Mouse (Mus musculus) kidney, postnatal 25 days (tissue): ENCODE measurements at regions not wholly inside any gene's neighbourhood (a gene's known extent, or its start where the extent isn't known, plus 50 kb on each side); places are given as distances from the start of the nearest gene placed in this dataset.

Experiments used
- DNase-seq, 2 experiments: peaks; one replicate each; pipeline ENCODE4 v3.0.0; 2021; ENCODE audit warnings: mixed read lengths in 2 of 2

GRCm38 (mm10) chr8:79587258-79587657 lies 52.2 kb upstream of the Otud4 start:
- peak; percentile 65 to 90 for DNase-seq

DNA sequence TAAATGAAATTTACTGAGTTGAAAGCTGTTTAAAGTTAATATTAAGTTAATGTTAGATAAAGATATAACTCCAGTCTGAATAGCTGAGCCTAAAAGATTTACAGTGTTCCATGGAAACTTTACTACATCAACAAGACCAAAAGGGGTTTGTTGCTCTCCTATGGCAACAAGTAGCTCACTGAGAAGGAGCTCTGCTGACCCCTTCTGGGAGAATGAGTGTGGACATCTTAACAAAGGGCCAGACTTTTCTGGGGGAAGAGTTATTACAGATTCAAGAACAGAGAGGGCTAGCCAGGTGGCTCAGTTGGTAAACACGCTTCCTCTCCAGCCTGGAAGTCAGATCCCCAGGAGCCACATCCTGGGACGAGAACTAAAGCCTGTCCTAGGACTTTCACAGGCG lies 54.5 kb upstream of the Otud4 start:
- peak; percentile 60 to 76 for DNase-seq

- DNase-seq, result peak in 1 of 2 experiments; percentile 56
Observed at GRCm38 (mm10) chr8:79583326-79583725, 56.1 kb upstream of the Otud4 start.

DNA sequence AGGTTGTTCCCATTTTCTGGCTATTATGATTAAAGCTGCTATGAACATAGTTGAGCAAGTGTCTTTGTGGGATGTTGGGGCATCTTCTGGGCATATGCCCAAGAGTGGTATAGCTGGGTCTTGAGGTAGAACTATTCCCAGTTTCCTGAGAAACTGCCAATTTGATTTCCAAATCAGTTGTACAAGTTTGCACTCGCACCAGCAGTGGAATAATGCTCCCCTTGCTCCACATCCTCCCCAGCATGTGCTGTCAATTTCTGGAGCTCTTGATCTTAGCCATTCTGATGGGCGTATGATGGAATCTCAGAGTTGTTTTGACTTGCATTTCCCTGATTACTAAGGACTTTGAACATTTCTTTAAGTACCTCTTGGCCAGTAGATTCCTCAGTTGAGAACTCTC lies 57.2 kb upstream of the Otud4 start:
- DNase-seq, result no peak

- peak; percentile 7 to 52 for DNase-seq
Observed at GRCm38 (mm10) chr8:79576086-79576485, 63.3 kb upstream of the Otud4 start.

DNA sequence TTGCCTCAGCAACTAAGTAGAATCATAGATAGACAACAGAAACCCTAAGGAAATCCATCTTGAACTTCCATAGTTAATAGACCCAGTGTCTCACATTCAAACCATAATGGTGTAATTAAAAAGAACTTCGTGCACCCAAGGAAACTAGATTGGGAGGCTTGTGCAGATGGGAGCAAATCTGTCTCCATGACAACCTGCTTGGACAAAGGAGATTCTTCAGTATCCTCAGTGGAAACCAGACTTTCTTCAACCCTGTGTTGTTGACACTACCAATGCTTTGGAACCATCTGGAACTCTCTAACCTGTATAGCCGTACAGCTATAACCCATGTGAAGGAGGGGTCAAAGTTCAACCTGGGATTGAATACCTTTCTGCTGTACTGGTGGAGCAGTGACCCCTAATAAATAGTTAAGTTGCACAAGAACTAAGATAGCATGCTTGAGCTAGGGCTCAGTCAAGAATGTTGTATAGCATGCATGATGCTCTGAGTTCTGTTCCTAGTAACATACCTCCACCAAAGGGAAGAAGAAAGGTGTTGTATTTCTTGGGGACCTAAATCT lies 64.2 kb upstream of the Otud4 start:
- no peak for DNase-seq

GRCm38 (mm10) chr8:79573491-79573890 lies 65.9 kb upstream of the Otud4 start:
- no peak for DNase-seq

DNA sequence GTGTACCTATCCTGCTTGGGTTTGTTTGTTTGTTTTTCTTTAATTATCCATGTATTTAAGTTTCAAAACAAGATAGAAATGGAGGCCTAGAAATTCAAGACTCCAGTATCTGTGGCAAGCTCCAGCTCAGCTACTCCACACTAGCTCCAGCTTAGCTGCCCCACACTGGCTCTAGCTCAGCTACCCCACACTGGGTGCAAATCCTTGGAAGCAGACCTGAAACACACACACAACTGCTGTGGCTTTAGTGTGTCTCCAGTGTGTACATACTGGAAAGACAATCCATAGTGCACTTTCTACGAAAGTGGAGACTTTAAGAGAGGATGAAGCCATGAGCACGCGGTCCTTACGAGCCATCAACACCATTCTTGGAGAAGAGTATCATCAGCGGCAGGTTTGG lies 66.9 kb upstream of the Otud4 start:
- DNase-seq, result no peak

- DNase-seq, result no peak
Observed at GRCm38 (mm10) chr8:79563101-79563500, 76.3 kb upstream of the Otud4 start.

DNA sequence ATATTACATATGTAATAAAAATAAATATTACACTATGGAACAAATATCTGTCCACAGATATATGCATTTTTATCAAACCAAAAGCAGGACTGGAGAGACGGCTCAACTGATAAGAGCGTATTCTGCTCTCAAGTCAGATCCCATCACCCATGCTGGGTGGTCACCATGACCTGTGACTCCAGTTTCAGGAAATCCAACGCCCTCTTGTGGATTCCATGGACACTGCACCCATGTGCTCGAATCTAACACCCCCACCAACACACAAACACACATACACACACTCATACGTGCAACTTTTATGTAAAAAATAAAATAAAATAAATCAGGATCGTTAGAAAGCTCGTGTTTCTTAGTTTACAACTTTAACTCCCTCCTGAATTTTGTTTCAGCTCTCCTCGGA lies 76.7 kb upstream of the Otud4 start:
- peak in 1 of 2 experiments; percentile 8 for DNase-seq

GRCm38 (mm10) chr8:79562071-79562581 lies 77.3 kb upstream of the Otud4 start:
- no peak for DNase-seq

- no peak for DNase-seq
Observed at GRCm38 (mm10) chr8:79561269-79562063, 78.0 kb upstream of the Otud4 start.

GRCm38 (mm10) chr8:79559516-79559915 lies 79.9 kb upstream of the Otud4 start:
- no peak for DNase-seq

GRCm38 (mm10) chr8:79554311-79554710 lies 85.1 kb upstream of the Otud4 start:
- no peak for DNase-seq

DNA sequence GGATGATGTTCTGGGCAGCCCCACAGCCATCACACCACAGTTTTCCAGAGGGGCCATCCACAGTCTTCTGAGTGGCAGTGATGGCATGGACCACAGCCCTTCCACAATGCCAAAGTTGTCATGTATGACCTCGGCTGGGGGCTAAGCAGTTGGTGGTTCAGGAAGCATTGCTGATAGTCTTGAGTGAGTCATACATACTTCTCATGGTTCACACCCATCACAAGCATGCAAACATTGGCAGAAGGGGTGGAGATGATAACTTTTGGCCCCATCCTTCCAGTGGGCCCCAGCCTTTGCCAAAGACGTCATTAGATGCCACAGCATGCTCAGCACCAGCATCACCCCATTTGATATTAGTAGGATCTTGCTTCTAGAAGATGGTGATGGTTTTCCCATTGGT lies 89.3 kb upstream of the Otud4 start:
- DNase-seq, result no peak

DNA sequence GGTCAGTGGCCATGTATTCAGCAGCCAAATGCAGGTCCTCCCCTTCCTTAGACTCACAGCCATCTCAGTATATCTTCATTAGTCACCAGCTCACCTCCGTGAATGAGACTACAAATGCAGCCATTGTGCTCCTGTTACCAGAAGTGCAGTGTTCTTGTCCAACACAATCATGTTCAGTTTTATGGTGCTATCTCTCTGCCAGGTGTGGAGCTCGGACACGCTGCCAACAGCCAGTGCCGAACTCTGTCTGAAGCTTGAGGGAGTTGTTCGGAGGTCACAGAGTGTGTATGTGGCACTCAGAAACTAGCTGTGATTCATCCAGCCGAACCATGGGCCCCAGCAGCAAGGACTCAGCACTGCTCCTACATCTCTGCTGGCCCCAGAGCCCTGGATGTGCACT lies 91.3 kb upstream of the Otud4 start:
- DNase-seq, result no peak

DNA sequence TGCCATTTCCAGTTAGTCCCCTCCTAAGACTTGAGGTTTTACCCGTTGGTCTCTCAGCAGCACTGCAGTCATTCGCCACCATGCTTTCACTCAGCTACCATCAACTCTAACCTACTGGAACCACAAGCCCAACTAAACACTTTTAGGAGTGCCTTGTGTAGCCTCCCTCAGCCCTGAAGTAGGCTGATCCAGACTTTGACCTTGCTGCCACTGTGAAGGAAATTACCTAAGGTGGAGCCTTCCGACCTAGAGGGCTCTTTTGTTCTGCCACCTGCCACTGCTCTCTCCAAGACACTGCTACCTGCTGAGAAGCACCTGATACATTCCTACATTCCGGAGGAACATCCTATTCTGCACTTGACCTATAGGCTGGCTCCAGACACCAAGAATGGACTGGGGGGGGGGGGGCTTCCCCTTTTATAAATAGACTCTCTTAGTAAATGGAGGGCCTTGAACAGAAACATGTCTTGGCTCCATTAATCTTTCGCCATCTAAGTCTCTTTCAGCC lies 93.5 kb upstream of the Otud4 start:
- no peak for DNase-seq

DNA sequence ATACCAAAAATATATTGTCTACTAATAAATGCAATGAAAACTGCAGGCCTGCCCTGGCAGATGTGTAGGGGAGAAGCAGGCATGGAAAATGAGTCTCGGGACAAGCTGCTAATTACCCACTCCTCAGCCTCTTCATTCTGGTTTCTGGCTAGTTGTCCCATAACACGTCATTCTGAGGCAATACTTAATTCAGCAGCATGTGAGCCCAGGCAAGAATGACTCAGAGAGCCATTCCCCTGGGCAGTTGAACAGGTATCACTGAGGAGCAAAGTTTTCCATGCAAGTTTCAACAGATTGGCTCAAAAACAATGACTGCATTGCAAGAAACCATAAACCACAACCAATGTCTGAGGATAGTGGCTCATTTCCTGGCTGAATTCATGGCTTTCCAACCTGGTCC lies 97.0 kb upstream of the Otud4 start:
- no peak for DNase-seq

DNA sequence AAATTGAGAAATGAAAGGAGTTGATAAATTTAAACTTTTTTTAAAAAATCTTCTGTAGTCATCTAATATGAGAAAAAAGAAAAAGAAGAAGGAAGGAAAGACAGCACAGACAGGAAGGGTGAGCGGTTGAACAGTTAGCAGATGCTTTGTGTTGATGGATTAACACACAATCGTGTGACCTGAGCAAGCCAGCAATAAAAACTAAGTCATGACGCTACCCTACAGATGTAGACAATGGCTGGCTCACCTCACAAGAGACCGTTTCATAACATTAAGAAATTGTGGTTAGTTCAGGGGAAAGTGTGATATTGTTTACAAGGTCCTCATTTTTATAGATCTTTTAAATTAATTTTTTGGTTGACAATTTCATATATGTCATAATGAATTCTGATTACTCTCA lies 99.4 kb upstream of the Otud4 start:
- no peak for DNase-seq

GRCm38 (mm10) chr8:79534271-79534889 lies 105.0 kb upstream of the Otud4 start:
- no peak for DNase-seq

- peak in 1 of 2 experiments; percentile 7 for DNase-seq
Observed at GRCm38 (mm10) chr8:79529556-79529955, 109.9 kb upstream of the Otud4 start.

- DNase-seq, result no peak
Observed at GRCm38 (mm10) chr8:79522040-79522439, 117.4 kb upstream of the Otud4 start.

- DNase-seq, result peak in 1 of 2 experiments; percentile 7
Observed at GRCm38 (mm10) chr8:79518966-79519365, 119.6 kb upstream of the Smad1 start.

DNA sequence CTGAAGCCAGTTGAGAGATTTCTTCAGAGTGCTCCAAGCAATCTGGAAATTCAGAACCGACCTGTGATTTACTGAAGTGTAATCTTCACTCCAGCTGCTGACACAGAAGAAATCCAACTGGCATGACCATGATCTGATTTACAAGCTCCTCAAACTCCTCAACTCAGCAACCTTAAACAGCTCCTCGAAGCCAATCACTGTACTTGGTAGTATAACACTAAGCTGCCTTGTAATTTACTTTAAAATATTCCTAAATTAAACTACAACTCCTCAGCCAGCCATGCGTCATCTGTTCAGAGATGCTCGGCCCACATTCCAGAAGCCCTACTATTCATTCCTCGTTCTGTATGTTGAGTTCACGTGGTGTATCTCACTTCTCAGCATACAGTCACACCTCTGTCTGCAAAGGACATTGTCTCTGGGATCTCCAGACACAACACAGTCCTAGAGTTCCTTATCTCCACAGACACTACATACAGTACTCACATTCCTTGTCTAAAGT lies 116.0 kb upstream of the Smad1 start:
- DNase-seq, result no peak
